Mouse (Mus musculus) cerebellum, adult 11-12 months (tissue): Measurements from ENCODE around the gene Cct6b.
A peak's percentile ranks its signal among the peaks of the same experiment; 100 is the strongest.
"Not testable (repeated sequence)": the region's sequence is repeated elsewhere in the genome, so short reads cannot be mapped to it uniquely, and the experiment has no call there.

Source experiments
- DNase-seq: peaks from one replicate; pipeline ENCODE4 v3.0.0; 2022

The Cct6b gene

GRCm38 (mm10) chr11:82699865-82700410, 64.2 kb downstream of the Cct6b start:
- DNase-seq = no peak

DNA sequence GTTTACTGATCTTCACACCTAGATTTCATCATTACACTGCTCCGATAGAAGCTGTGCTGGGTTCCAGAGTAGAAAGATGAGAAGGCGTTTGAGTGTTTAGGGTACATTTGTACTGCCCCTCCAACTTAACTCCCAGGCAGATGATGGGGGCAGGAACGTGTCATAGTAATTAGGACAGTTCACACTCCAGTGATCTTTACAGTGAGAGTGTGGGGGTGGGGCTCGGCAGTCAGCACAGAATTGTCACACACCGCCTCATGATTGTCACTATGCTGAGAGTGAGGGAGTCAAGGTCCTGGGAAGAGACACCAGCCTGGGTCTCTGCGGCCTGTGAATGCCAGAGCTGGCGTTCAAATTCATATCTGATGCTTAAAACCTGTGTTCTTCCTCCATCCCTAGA, 68.2 kb downstream of the Cct6b start:
- DNase-seq = no peak

DNA sequence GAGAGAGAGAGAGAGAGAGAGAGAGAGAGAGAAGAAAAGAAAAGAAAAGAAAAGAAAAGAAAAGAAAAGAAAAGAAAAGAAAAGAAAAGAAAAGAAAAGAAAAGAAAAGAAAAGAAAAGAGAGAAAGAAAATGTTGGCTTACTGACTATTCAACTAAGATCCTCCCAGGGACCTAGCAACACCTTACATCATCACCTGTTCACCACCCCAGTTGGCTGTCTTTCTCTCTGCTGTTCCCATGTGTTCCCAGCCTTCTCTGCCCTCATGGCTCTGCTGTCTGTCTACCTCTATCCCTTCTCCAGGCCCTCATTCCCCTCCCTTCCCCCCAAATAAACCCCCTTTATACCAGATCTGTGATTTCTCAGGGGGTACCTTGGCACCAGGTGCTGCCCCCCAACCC, 69.2 kb downstream of the Cct6b start:
- DNase-seq = not testable (repeated sequence)

DNA sequence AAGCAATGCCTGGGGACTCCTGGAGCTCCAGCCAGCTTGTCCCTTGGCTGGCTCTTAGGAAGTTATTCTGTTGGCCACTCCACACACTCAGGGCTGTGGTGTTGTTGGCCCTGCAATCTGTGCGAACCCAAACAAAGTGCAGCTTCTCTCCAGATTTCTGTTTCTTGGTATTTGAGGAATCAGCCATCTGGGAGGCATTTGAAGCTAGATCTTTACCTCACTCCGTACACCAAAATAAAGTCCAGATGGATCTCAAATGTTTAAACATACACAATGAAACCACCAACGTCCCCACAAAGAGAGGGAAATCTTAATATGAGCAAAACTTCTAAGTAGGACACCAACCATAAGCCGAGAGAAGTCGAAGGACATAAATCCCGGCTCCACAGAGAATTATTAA, 71.5 kb downstream of the Cct6b start:
- DNase-seq = no peak

GRCm38 (mm10) chr11:82690476-82690875, 73.6 kb downstream of the Cct6b start:
- no peak for DNase-seq

DNA sequence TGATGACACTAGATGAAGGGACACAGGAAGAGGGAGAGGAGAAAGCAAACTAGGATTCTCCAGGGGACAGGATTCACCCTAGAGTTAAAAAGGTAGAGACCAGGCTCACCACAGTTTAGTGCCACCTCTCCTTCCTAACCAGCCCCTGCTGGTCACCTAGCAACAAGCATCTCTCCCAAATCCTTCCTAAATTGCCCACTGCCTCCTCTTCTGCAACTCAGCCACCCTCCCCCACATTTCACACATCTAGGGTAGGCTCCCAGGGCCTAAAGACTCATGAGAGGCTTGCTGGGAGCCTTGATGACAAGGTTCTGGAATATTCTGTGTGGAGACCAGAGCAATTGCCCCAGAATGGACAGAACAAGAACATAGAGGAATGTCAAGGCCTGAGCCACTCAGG, 76.5 kb downstream of the Cct6b start:
- DNase-seq = no peak

GRCm38 (mm10) chr11:82684676-82685075, 79.4 kb downstream of the Cct6b start:
- DNase-seq = peak; percentile 71

GRCm38 (mm10) chr11:82683765-82684505, 80.2 kb downstream of the Cct6b start:
- DNase-seq = peak; percentile 93

- no peak for DNase-seq
Measured at GRCm38 (mm10) chr11:82678561-82678960, 85.6 kb downstream of the Cct6b start.
